Mouse (Mus musculus): ENCODE results near the gene Pik3cb.

GRCm38 (mm10) chr9:99137301-99137700, 3.1 kb downstream of the Pik3cb start:
- TF ChIP-seq EP300 (IDR thresholded peaks at IDR 0.05; ENCODE audit: insufficient read depth, low read depth, low read length): no peak
- no peak for TF ChIP-seq CTCF (IDR thresholded peaks at IDR 0.05; ENCODE audit: low read depth, low read length)
- TF ChIP-seq POLR2A (IDR thresholded peaks at IDR 0.05; ENCODE audit: insufficient read depth, low read length): no peak
